Mouse (Mus musculus) ES-Bruce4 (cell line): Measurements from ENCODE around the gene Tmem116. TPM values are rescaled to one million over a fixed set of nuclear protein-coding genes. Genes with fewer than 3 reads are reported as not detected.

Experiments used
- H3K27ac ChIP-seq: 2 replicates; pipeline ENCODE4 v1.5.1; 2012; ENCODE audit warnings: low read length, inconsistent platforms; ENCODE audit not compliant: insufficient read depth
- H3K27me3 ChIP-seq: 2 replicates; pipeline ENCODE4 v1.6.1; 2012; ENCODE audit warnings: mild to moderate bottlenecking, low read length, inconsistent platforms; ENCODE audit not compliant: control insufficient read depth, poor library complexity, insufficient read depth, severe bottlenecking
- H3K36me3 ChIP-seq: 2 replicates; pipeline ENCODE4 v1.6.1; 2012; ENCODE audit warnings: inconsistent platforms, mild to moderate bottlenecking, low read length, moderate library complexity; ENCODE audit not compliant: control insufficient read depth, poor library complexity, insufficient read depth, severe bottlenecking
- H3K4me1 ChIP-seq: one replicate; pipeline ENCODE4 v1.8.1; 2011; ENCODE audit warnings: low read length; ENCODE audit not compliant: control insufficient read depth, insufficient read depth
- H3K4me3 ChIP-seq: 2 replicates; pipeline ENCODE4 v1.5.1; 2011; ENCODE audit warnings: low read depth, mild to moderate bottlenecking, low read length
- H3K9ac ChIP-seq: 2 replicates; pipeline ENCODE4 v1.6.1; 2012; ENCODE audit warnings: low read depth, mild to moderate bottlenecking, inconsistent platforms; ENCODE audit not compliant: poor library complexity, severe bottlenecking
- H3K9me3 ChIP-seq: replicated peaks from 2 replicates; pipeline ENCODE4 v1.6.1; 2012; ENCODE audit warnings: mild to moderate bottlenecking, low read length, inconsistent platforms; ENCODE audit not compliant: control insufficient read depth, poor library complexity, insufficient read depth, severe bottlenecking
- CTCF ChIP-seq: IDR thresholded peaks from one replicate; pipeline ENCODE4 v1.8.1; 2011; ENCODE audit warnings: low read depth, low read length
- EP300 ChIP-seq: IDR thresholded peaks from 2 replicates; pipeline ENCODE4 v1.6.1; 2011; ENCODE audit warnings: low read depth, low read length; ENCODE audit not compliant: insufficient read depth
- POLR2A ChIP-seq: IDR thresholded peaks from one replicate; pipeline ENCODE4 v1.8.1; 2011; ENCODE audit warnings: low read length; ENCODE audit not compliant: insufficient read depth
- polyA plus RNA-seq: library from polyadenylated mRNA; stranded (reverse); fragments of >200 nt; gene quantifications from 2 replicates; pipeline ENCODE4 v1.2.4, GENCODE M21; 2011; ENCODE audit warnings: low read depth; ENCODE audit not compliant: missing spikeins, insufficient read depth, insufficient read length

Gene Tmem116
- polyA plus RNA-seq, 1 experiment, result 7.8 TPM

DNA sequence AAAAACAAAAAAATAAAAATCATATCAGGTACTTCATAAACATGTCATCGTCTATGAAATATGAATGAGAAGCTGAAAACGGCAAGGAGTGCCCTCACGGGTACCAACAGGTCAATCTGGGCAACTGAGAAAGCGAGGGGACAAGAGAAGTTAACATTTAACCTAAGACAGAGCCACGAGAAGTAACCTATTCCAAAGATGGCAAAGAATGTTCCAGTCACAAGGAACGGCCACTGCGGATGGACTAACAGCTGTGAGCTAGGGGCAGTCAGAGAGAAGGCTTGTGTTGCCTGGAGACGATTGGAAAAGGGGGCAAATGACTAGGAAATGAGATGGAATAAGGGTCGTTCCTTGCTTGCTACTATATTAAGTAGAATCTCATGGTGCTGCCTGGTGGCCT is 1.2 kb upstream of the Tmem116 start:
- H3K9ac ChIP-seq, result no peak overlapping the region

DNA sequence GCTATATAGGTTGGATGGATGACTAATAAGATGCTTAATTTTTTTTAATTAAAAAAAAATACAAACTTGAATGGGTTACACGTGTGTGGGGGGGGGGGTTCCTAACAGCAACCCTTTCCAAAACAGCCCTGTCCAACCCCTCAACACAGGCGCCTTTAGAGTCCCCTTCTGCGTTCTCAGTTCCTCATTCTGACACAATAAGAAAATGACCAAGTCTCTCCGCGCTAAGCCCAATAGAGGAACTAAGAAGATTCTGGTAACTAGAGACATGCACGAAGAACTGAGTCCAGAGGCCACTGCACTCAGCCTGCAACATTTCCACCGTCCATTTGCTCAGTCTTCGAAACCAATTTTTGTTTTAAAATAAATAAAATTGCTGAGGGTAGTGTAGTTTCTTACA is 490 bp upstream of the Tmem116 start:
- Histone ChIP-seq H3K9ac (peak overlapping the region; percentile 78), H3K36me3 (peaks cover 19% of the 10 kb centered on the region), H3K4me1 (no peaks in the 10 kb centered on the region), H3K27ac (no peak overlapping the region), H3K4me3 (peak overlapping the region; percentile 84), H3K27me3 (no peaks in the 10 kb centered on the region), H3K9me3 (no peaks in the 10 kb centered on the region)
- TF ChIP-seq POLR2A (no peak), CTCF (no peak), EP300 (no peak)

More for the DNA sequence above, 1.2 kb upstream of the Tmem116 start:
- no peaks in the 10 kb centered on the region for H3K4me1 ChIP-seq
- H3K9me3 ChIP-seq, result no peaks in the 10 kb centered on the region
- no peak overlapping the region for H3K27ac ChIP-seq
- H3K4me3 ChIP-seq, result no peak overlapping the region
- no peaks in the 10 kb centered on the region for H3K27me3 ChIP-seq
- TF ChIP-seq POLR2A, result no peak
- no peak for TF ChIP-seq EP300
- peaks cover 25% of the 10 kb centered on the region for H3K36me3 ChIP-seq

DNA sequence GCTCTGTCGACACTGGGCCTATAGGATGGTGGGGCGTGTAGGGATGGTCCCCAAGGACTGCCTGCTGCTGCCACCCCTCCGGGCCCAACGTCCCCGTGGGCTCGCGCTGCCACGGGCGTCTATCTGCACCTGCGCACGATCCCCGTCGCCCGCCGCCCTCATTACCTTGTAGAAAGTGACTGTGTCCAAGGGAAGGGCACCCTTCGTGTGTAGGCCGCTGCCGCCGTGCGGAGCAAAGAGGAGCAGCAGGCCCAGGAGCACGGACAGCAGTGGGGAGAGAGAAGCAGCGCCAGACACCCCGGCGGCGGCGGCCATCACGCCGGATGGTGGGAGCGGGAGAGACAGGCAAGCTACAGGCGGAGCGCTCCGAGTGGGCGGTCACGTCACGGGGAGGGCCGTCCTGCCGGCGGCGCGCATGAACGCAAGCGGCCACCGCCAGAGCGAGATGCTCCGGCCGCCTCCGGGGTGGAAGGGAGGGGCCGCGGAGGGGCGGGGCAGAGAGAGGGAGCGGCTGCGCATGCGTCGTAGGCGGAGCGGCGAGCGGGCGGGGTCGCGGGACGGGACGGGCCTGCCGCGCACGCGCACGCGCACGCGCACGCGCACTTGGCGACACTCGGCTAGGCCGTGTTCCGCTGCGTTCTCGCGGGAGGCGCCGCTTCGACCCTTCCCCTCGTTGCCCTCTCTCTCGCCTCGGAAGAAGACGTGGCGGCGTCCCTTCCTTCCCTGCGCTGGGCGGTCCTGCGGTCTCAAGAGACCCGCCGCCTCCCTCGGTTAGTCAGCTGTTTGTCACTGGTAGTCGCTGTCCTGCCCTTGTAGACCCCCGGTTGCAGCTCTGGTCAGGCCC is 555 bp downstream of the Tmem116 start, which contains the start of gene Erp29:
Gene Erp29, minus strand, starts transcription at position 481 of the 844 bp plus-strand sequence.
- H3K36me3 ChIP-seq, result peaks cover 14% of the 10 kb centered on the region
- H3K27me3 ChIP-seq, result no peaks in the 10 kb centered on the region
- no peaks in the 10 kb centered on the region for H3K4me1 ChIP-seq
- TF ChIP-seq EP300, result 0 out of 2 replicates have a peak, but pooled peaks have one; percentile 21
- TF ChIP-seq POLR2A, result peak; percentile 96
- peak; percentile 10 for TF ChIP-seq CTCF
- H3K27ac ChIP-seq, result peak within 1 kb of the TSS; percentile 41
- no peaks in the 10 kb centered on the region for H3K9me3 ChIP-seq
- H3K9ac ChIP-seq, result peak within 1 kb of the TSS; percentile 78
- peak within 1 kb of the TSS; percentile 92 for H3K4me3 ChIP-seq

DNA sequence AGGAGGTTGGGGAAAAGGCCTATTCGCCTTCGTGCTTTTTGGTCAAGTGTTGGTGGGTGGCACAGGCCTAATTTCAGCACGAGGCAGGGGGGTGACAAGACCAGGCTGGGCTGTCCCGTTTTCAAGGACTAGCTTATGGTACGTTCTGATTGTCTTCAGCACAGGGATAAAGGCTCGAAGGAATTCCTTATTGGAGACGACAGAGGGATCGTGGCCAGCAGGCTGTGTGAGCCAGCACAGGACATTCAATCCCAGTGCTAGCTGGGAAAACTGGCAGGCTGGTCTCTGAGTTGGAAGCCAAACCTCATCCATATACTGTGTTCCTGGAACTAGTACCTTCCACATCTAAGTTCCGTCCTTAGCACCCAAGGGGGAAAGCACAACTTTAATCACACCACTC is 1.2 kb downstream of the Tmem116 start:
- H3K36me3 ChIP-seq, result peaks cover 9% of the 10 kb centered on the region
- H3K9ac ChIP-seq, result peak overlapping the region; percentile 78
- H3K4me3 ChIP-seq, result peak overlapping the region; percentile 92
- TF ChIP-seq POLR2A (no peak), EP300 (no peak), CTCF (no peak)
- H3K27ac ChIP-seq, result peak overlapping the region; percentile 41
- H3K4me1 ChIP-seq, result no peaks in the 10 kb centered on the region
- no peaks in the 10 kb centered on the region for H3K27me3 ChIP-seq
- no peaks in the 10 kb centered on the region for H3K9me3 ChIP-seq

DNA sequence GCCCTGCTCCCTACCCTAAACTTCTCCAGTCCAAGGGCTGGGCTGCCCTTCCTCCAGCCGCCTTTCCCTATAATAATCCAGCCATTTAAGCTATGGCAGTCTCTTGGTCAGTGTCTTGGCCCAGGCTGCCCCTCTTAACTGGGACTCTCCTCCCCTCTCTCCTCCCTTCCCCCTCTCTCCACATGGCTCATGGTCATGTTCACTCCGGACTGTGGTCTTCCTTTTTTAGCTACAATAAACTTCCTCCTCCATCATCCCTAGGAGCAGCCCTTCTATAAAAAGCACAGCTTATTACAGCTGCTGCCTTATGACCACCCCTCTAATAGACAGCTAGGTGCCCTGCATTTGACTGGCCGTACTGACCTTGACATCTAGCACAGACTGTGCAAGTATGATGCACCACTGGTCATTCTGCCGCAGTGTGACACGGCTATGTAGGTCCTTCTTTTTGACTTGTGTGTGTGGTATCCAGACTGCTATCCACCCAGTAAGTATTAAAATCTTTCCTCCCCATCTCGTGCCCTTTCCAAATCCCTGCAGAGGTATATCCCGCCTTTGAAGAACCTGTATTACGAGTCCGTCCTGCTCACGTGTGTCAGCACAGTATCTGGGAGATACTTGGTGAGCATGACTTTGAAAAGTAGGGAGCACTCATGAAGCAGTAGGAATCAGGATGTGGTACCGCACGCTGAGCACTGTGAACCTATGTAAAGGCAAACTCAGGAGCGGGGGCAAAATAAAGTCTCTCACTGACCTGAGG is 2.2 kb downstream of the Tmem116 start:
- H3K36me3 ChIP-seq, result peaks cover 5% of the 10 kb centered on the region
- H3K9ac ChIP-seq, result 0 out of 2 replicates have a peak overlapping the region, but pooled peaks have one; percentile 78
- TF ChIP-seq EP300 (no peak), CTCF (no peak), POLR2A (no peak)
- H3K4me1 ChIP-seq, result no peaks in the 10 kb centered on the region
- H3K4me3 ChIP-seq, result 0 out of 2 replicates have a peak overlapping the region, but pooled peaks have one; percentile 4
- no peaks in the 10 kb centered on the region for H3K27me3 ChIP-seq
- no peak overlapping the region for H3K27ac ChIP-seq
- no peaks in the 10 kb centered on the region for H3K9me3 ChIP-seq

DNA sequence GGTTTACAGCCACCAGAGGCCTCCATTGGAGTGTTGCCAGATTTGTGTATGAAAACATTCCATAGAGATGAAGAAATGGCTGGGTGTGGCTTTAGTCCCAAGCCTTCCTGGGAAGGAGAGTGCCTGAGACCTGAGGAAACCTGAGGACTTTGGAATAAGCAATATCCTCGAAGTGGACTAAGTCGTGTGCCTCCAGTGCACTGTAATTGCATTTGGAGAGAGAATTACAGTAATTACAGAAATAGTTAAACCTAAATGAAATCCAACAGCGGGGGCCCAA is 2.8 kb downstream of the Tmem116 start:
- Histone ChIP-seq H3K9me3 (no peaks in the 10 kb centered on the region), H3K27ac (no peak overlapping the region), H3K27me3 (no peaks in the 10 kb centered on the region), H3K36me3 (peaks cover 2% of the 10 kb centered on the region), H3K9ac (no peak overlapping the region), H3K4me3 (no peak overlapping the region), H3K4me1 (no peaks in the 10 kb centered on the region)
- TF ChIP-seq CTCF (no peak), POLR2A (no peak), EP300 (no peak)
